Mouse (Mus musculus): Measurements from ENCODE around the gene Gnai3. TPM values are rescaled to one million over a fixed set of nuclear protein-coding genes. Genes with fewer than 3 reads are reported as not detected.

The Gnai3 gene
- polyA plus RNA-seq, 1 experiment = 20.1 TPM

- Histone ChIP-seq H3K4me2 (ENCODE audit: low read depth) (peak overlapping the region; percentile 74), H3ac (ENCODE audit: control insufficient read depth, insufficient read length) (no peak overlapping the region), H3K79me2 (ENCODE audit: control insufficient read depth, insufficient read depth) (peaks cover 35% of the 10 kb centered on the region), H3K36me3 (ENCODE audit: control insufficient read depth, insufficient read depth) (no peaks in the 10 kb centered on the region), H3K27me3 (ENCODE audit: control insufficient read depth, insufficient read depth, insufficient read length) (no peaks in the 10 kb centered on the region), H3K4me3 (no peak overlapping the region)
- no peak for TF ChIP-seq REST (IDR thresholded peaks at IDR 0.05; ENCODE audit: insufficient read depth, insufficient read length)
- TF ChIP-seq MAX (IDR thresholded peaks at IDR 0.05; ENCODE audit: low read depth) = no peak
- no peak for TF ChIP-seq SRF (IDR thresholded peaks at IDR 0.05; ENCODE audit: control insufficient read depth, insufficient read length, low read depth)
- TF ChIP-seq POLR2AphosphoS2 (IDR thresholded peaks at IDR 0.05; ENCODE audit: insufficient read length, low read depth) = no peak
- no peak for TF ChIP-seq TCF12 (IDR thresholded peaks at IDR 0.05; ENCODE audit: insufficient read depth, poor library complexity, severe bottlenecking)
- no peak for TF ChIP-seq MYOG (IDR thresholded peaks at IDR 0.05; ENCODE audit: control insufficient read depth in 1 of 3, insufficient read depth in 1 of 3, insufficient read length in 2 of 3, low read depth in 2 of 3)
- TF ChIP-seq POLR2A (IDR thresholded peaks at IDR 0.05; ENCODE audit: insufficient read length, low read depth) = no peak
- no peak for TF ChIP-seq USF1 (IDR thresholded peaks at IDR 0.05; ENCODE audit: low read depth)
- no peak for TF ChIP-seq E2F4 (IDR thresholded peaks at IDR 0.05; ENCODE audit: insufficient read depth)
- TF ChIP-seq TCF3 (IDR thresholded peaks at IDR 0.05; ENCODE audit: insufficient read length, low read depth) = no peak
- no peak for TF ChIP-seq CEBPB (IDR thresholded peaks at IDR 0.05; ENCODE audit: insufficient read depth, poor library complexity, severe bottlenecking)
- TF ChIP-seq MYOD1 (IDR thresholded peaks at IDR 0.05; ENCODE audit: control insufficient read depth in 1 of 3, insufficient read length in 2 of 3, low read depth in 2 of 3) = no peak
Observed at GRCm38 (mm10) chr3:108082251-108082875, 63.6 kb downstream of the Gnai3 start.

- no peak overlapping the region for H3K4me3 ChIP-seq
- H3K36me3 ChIP-seq (ENCODE audit: control insufficient read depth, insufficient read depth) = no peaks in the 10 kb centered on the region
- no peaks in the 10 kb centered on the region for H3K27me3 ChIP-seq (ENCODE audit: control insufficient read depth, insufficient read depth, insufficient read length)
- H3K79me2 ChIP-seq (ENCODE audit: control insufficient read depth, insufficient read depth) = peaks cover 35% of the 10 kb centered on the region
- H3K4me2 ChIP-seq (ENCODE audit: low read depth) = no peak overlapping the region
- TF ChIP-seq TCF3 (IDR thresholded peaks at IDR 0.05; ENCODE audit: insufficient read length, low read depth) = no peak
- no peak for TF ChIP-seq E2F4 (IDR thresholded peaks at IDR 0.05; ENCODE audit: insufficient read depth)
- TF ChIP-seq USF1 (IDR thresholded peaks at IDR 0.05; ENCODE audit: low read depth) = no peak
- TF ChIP-seq MYOD1 (IDR thresholded peaks at IDR 0.05; ENCODE audit: control insufficient read depth in 1 of 3, insufficient read length in 2 of 3, low read depth in 2 of 3) = no peak
- no peak for TF ChIP-seq POLR2AphosphoS2 (IDR thresholded peaks at IDR 0.05; ENCODE audit: insufficient read length, low read depth)
- TF ChIP-seq REST (IDR thresholded peaks at IDR 0.05; ENCODE audit: insufficient read depth, insufficient read length) = no peak
- TF ChIP-seq TCF12 (IDR thresholded peaks at IDR 0.05; ENCODE audit: insufficient read depth, poor library complexity, severe bottlenecking) = no peak
- no peak for TF ChIP-seq MYOG (IDR thresholded peaks at IDR 0.05; ENCODE audit: control insufficient read depth in 1 of 3, insufficient read depth in 1 of 3, insufficient read length in 2 of 3, low read depth in 2 of 3)
- TF ChIP-seq SRF (IDR thresholded peaks at IDR 0.05; ENCODE audit: control insufficient read depth, insufficient read length, low read depth) = no peak
- no peak for TF ChIP-seq POLR2A (IDR thresholded peaks at IDR 0.05; ENCODE audit: insufficient read length, low read depth)
- TF ChIP-seq MAX (IDR thresholded peaks at IDR 0.05; ENCODE audit: low read depth) = no peak
- TF ChIP-seq CEBPB (IDR thresholded peaks at IDR 0.05; ENCODE audit: insufficient read depth, poor library complexity, severe bottlenecking) = no peak
- no peak overlapping the region for H3ac ChIP-seq (ENCODE audit: control insufficient read depth, insufficient read length)
Observed at GRCm38 (mm10) chr3:108081681-108082080, 64.3 kb downstream of the Gnai3 start.

GRCm38 (mm10) chr3:108076836-108077235 is 69.1 kb downstream of the Gnai3 start:
- H3K79me2 ChIP-seq (ENCODE audit: control insufficient read depth, insufficient read depth) = peaks cover 3% of the 10 kb centered on the region
- no peak overlapping the region for H3K4me3 ChIP-seq
- no peak overlapping the region for H3ac ChIP-seq (ENCODE audit: control insufficient read depth, insufficient read length)
- H3K36me3 ChIP-seq (ENCODE audit: control insufficient read depth, insufficient read depth) = no peaks in the 10 kb centered on the region
- no peak for TF ChIP-seq TCF12 (IDR thresholded peaks at IDR 0.05; ENCODE audit: insufficient read depth, poor library complexity, severe bottlenecking)
- TF ChIP-seq CEBPB (IDR thresholded peaks at IDR 0.05; ENCODE audit: insufficient read depth, poor library complexity, severe bottlenecking) = no peak
- TF ChIP-seq REST (IDR thresholded peaks at IDR 0.05; ENCODE audit: insufficient read depth, insufficient read length) = no peak
- TF ChIP-seq MYOD1 (IDR thresholded peaks at IDR 0.05; ENCODE audit: control insufficient read depth in 1 of 3, insufficient read length in 2 of 3, low read depth in 2 of 3) = no peak
- no peak for TF ChIP-seq POLR2A (IDR thresholded peaks at IDR 0.05; ENCODE audit: insufficient read length, low read depth)
- TF ChIP-seq E2F4 (IDR thresholded peaks at IDR 0.05; ENCODE audit: insufficient read depth) = no peak
- no peak for TF ChIP-seq SRF (IDR thresholded peaks at IDR 0.05; ENCODE audit: control insufficient read depth, insufficient read length, low read depth)
- no peak for TF ChIP-seq MAX (IDR thresholded peaks at IDR 0.05; ENCODE audit: low read depth)
- no peak for TF ChIP-seq MYOG (IDR thresholded peaks at IDR 0.05; ENCODE audit: control insufficient read depth in 1 of 3, insufficient read depth in 1 of 3, insufficient read length in 2 of 3, low read depth in 2 of 3)
- no peak for TF ChIP-seq TCF3 (IDR thresholded peaks at IDR 0.05; ENCODE audit: insufficient read length, low read depth)
- no peak for TF ChIP-seq USF1 (IDR thresholded peaks at IDR 0.05; ENCODE audit: low read depth)
- no peak for TF ChIP-seq POLR2AphosphoS2 (IDR thresholded peaks at IDR 0.05; ENCODE audit: insufficient read length, low read depth)
- H3K4me2 ChIP-seq (ENCODE audit: low read depth) = no peak overlapping the region
- H3K27me3 ChIP-seq (ENCODE audit: control insufficient read depth, insufficient read depth, insufficient read length) = no peaks in the 10 kb centered on the region

DNA sequence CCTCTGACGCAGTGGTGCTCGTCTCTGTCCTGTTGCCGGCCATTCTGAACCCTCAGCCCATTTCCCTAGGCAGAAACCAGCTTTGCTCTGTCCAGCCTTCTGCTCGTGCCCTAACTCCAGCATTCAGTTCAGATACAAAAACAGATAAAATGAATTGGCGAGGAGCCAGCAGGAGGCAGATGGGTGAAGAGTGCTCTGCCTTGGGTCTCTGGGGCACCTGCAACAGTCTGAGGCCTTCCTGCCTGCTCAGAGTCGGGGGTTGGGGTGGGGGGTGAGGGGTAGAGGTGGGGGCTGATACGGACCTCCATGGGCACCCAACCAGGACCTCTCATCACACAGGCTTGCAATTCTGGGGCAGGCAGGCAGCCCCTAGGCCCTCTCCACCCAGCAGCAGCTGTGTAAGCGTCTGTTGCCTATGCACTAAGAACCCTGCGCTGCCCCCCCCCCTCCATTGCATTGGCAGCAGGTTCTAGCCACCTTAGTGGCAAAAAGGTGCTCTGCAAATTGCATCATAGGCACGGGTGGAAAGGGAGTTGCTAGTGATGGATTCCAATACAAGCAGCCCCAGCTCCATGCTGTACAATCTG is 72.9 kb downstream of the Gnai3 start:
- Histone ChIP-seq H3K36me3 (ENCODE audit: control insufficient read depth, insufficient read depth) (no peaks in the 10 kb centered on the region), H3K4me3 (no peak overlapping the region), H3ac (ENCODE audit: control insufficient read depth, insufficient read length) (no peak overlapping the region), H3K4me2 (ENCODE audit: low read depth) (no peak overlapping the region), H3K79me2 (ENCODE audit: control insufficient read depth, insufficient read depth) (no peaks in the 10 kb centered on the region), H3K27me3 (ENCODE audit: control insufficient read depth, insufficient read depth, insufficient read length) (no peaks in the 10 kb centered on the region)
- TF ChIP-seq USF1 (IDR thresholded peaks at IDR 0.05; ENCODE audit: low read depth) (no peak), MYOD1 (IDR thresholded peaks at IDR 0.05; ENCODE audit: control insufficient read depth in 1 of 3, insufficient read length in 2 of 3, low read depth in 2 of 3) (no peak), CEBPB (IDR thresholded peaks at IDR 0.05; ENCODE audit: insufficient read depth, poor library complexity, severe bottlenecking) (no peak), TCF3 (IDR thresholded peaks at IDR 0.05; ENCODE audit: insufficient read length, low read depth) (no peak), E2F4 (IDR thresholded peaks at IDR 0.05; ENCODE audit: insufficient read depth) (no peak), MAX (IDR thresholded peaks at IDR 0.05; ENCODE audit: low read depth) (no peak), MYOG (IDR thresholded peaks at IDR 0.05; ENCODE audit: control insufficient read depth in 1 of 3, insufficient read depth in 1 of 3, insufficient read length in 2 of 3, low read depth in 2 of 3) (no peak), SRF (IDR thresholded peaks at IDR 0.05; ENCODE audit: control insufficient read depth, insufficient read length, low read depth) (no peak), POLR2AphosphoS2 (IDR thresholded peaks at IDR 0.05; ENCODE audit: insufficient read length, low read depth) (no peak), REST (IDR thresholded peaks at IDR 0.05; ENCODE audit: insufficient read depth, insufficient read length) (no peak)
